Mouse (Mus musculus) heart, embryonic 14.5 days (tissue): ENCODE results near the gene Cdh3. TPM values are rescaled to one million over a fixed set of nuclear protein-coding genes. Genes with fewer than 3 reads are reported as not detected.

Experiments used
- ATAC-seq: fragments of 200-750 bp; cut with Nextera tagmentation; 2 replicates; pipeline ENCODE4 v1.8.0; 2017; ENCODE audit warnings: low read depth, moderate TSS enrichment; ENCODE audit not compliant: insufficient number of reproducible peaks, insufficient read depth, low FRiP score
- H3K27ac ChIP-seq, 2 experiments: fragments of 200-500 bp in 1 of 2; fragments of 300-500 bp in 1 of 2; sonication (generic) in 1 of 2; replicated peaks in 1 of 2; 2 replicates each; pipeline ENCODE4 v1.5.1; 2012 to 2014; ENCODE audit warnings: low read depth in 2 of 2, low read length in 2 of 2, control low read depth in 1 of 2, mild to moderate bottlenecking in 1 of 2, mixed read lengths in 1 of 2; ENCODE audit not compliant: control insufficient read depth in 1 of 2, insufficient read depth in 1 of 2
- H3K27me3 ChIP-seq: fragments of 300-500 bp; sonication (generic); 2 replicates; pipeline ENCODE4 v1.6.1; 2014; ENCODE audit warnings: mild to moderate bottlenecking, low read length, control low read depth; ENCODE audit not compliant: control insufficient read depth, insufficient read depth
- H3K36me3 ChIP-seq: fragments of 300-500 bp; sonication (generic); 2 replicates; pipeline ENCODE4 v1.6.1; 2014; ENCODE audit warnings: mild to moderate bottlenecking, control low read depth, low read length, mixed read lengths; ENCODE audit not compliant: control insufficient read depth, insufficient read depth
- H3K4me1 ChIP-seq, 2 experiments: fragments of 200-500 bp in 1 of 2; fragments of 300-500 bp in 1 of 2; sonication (generic) in 1 of 2; 2 replicates each; pipeline ENCODE4 v1.6.1; 2012 to 2014; ENCODE audit warnings: low read length in 2 of 2, control low read depth in 1 of 2, mixed read lengths in 1 of 2; ENCODE audit not compliant: control insufficient read depth in 2 of 2, insufficient read depth in 2 of 2
- H3K4me2 ChIP-seq: fragments of 300-500 bp; sonication (generic); 2 replicates; pipeline ENCODE4 v1.6.1; 2014; ENCODE audit warnings: mild to moderate bottlenecking, low read length
- H3K4me3 ChIP-seq, 2 experiments: fragments of 200-500 bp in 1 of 2; fragments of 300-500 bp in 1 of 2; sonication (generic) in 1 of 2; 2 replicates each; pipeline ENCODE4 v1.5.1; 2012 to 2014; ENCODE audit warnings: low read length in 2 of 2, mild to moderate bottlenecking in 2 of 2, control low read depth in 1 of 2, low read depth in 1 of 2, moderate library complexity in 1 of 2; ENCODE audit not compliant: control insufficient read depth in 1 of 2, insufficient read depth in 1 of 2
- H3K9ac ChIP-seq: fragments of 300-500 bp; sonication (generic); 2 replicates; pipeline ENCODE4 v1.6.1; 2014; ENCODE audit warnings: mild to moderate bottlenecking, low read length
- H3K9me3 ChIP-seq: fragments of 300-500 bp; sonication (generic); 2 replicates; pipeline ENCODE4 v1.6.1; 2016; ENCODE audit warnings: low read length, control low read depth; ENCODE audit not compliant: control insufficient read depth
- WGBS: fragments of 180-500 bp; shearing (Covaris S2); extraction: QIAGEN DNeasy Blood & Tissue Kit; methylation state at CpG from one replicate; pipeline ENCODE4 v1.1.7; 2014; 5-methylcytosine and 5-hydroxymethylcytosine counted together
- polyA plus RNA-seq: library from polyadenylated mRNA; unstranded; fragments of >200 nt; fragmentation: Nextera tagmentation; extraction: Ambion mirVana; gene quantifications from 2 replicates; pipeline ENCODE4 v1.2.1, GENCODE M21; 2014

The Cdh3 gene
- 9.2 and 15.0 TPM in 2 replicates for polyA plus RNA-seq

DNA sequence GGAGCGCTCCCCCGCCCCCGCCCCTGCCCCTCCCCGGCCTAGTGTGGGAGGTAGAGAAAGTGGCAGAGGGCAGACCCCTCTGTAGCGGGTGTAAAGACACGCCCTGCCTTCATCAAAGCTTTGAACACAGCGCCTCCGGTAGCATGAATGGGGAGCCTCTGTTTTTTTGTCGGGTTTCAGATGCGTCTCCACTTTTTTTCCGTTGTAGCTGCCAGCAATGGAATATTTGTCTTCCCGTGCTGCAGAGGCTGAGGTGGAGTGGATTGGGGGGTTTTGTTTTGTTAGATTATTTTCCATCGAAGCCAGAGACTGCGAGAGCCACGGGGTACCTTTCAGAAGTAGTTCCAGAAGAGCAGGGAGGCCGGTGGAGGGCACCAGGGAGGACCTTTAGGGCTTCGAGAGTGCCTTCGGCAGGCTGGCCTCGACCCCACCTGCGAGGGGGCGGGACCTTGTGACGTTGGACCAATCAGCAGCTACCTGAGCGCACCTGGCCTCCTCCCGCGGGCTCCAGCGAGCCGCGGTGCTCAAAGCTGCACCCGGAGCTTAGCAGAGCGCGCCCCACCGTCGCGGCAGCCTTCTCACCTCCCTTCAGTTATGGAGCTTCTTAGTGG lies at the start of gene Cdh3:
TSS of gene Cdh3 (plus strand) at position 527 of the 611 bp plus-strand sequence.
- no peaks in the 10 kb centered on the region for H3K9me3 ChIP-seq
- H3K4me3 ChIP-seq, result peak within 1 kb of the TSS; percentile 66 to 68
- under 1% methylated on average over 34 of the region's 34 CpGs for WGBS
- peak within 1 kb of the TSS; percentile 85 for H3K4me2 ChIP-seq
- peak within 1 kb of the TSS; percentile 92 for H3K9ac ChIP-seq
- H3K4me1 ChIP-seq, result peaks cover 11 to 28% of the 10 kb centered on the region in 2 experiments
- no peaks in the 10 kb centered on the region for H3K27me3 ChIP-seq
- peak; percentile 60 for ATAC-seq
- peak within 1 kb of the TSS; percentile 81 to 92 for H3K27ac ChIP-seq
- no peaks in the 10 kb centered on the region for H3K36me3 ChIP-seq

DNA sequence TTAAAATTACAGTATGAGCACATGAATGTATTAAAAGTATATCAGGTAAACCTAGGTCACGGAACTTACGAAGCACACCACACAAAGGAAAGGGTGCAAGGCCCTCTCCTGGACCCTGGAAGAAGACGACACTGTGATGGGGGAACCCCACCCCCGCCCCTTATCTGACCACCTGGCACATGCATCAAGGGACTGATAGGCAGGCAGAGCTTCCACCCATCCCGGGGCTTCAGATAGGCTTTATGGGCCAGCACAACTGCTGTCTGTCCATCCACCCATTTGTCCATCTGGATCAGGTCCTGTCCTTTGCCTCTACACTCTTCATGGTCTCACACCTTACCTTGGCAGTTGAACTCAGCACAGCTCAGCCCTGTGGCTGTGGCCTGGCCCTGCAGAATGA lies 48.6 kb upstream of the Cdh3 start:
- no peak for ATAC-seq
- Histone ChIP-seq H3K9ac (no peak overlapping the region), H3K4me2 (no peak overlapping the region), H3K4me3 (no peak overlapping the region), H3K36me3 (no peaks in the 10 kb centered on the region), H3K9me3 (no peaks in the 10 kb centered on the region), H3K27ac (no peak overlapping the region), H3K4me1 (peaks cover 13 to 14% of the 10 kb centered on the region in 2 experiments; a peak in 3 of 4 replicates), H3K27me3 (no peaks in the 10 kb centered on the region)
- WGBS, result 54% methylated on average over 5 of the region's 5 CpGs

GRCm38 (mm10) chr8:106463795-106464194 lies 46.9 kb upstream of the Cdh3 start:
- H3K4me3 ChIP-seq, result no peak overlapping the region
- H3K27ac ChIP-seq, result no peak overlapping the region
- no peaks in the 10 kb centered on the region for H3K36me3 ChIP-seq
- WGBS, result 25% methylated on average over 6 of the region's 6 CpGs
- H3K27me3 ChIP-seq, result no peaks in the 10 kb centered on the region
- H3K9ac ChIP-seq, result no peak overlapping the region
- H3K4me2 ChIP-seq, result no peak overlapping the region
- no peaks in the 10 kb centered on the region for H3K9me3 ChIP-seq
- no peak for ATAC-seq
- peaks cover 13 to 14% of the 10 kb centered on the region in 2 experiments; a peak in 3 of 4 replicates for H3K4me1 ChIP-seq

DNA sequence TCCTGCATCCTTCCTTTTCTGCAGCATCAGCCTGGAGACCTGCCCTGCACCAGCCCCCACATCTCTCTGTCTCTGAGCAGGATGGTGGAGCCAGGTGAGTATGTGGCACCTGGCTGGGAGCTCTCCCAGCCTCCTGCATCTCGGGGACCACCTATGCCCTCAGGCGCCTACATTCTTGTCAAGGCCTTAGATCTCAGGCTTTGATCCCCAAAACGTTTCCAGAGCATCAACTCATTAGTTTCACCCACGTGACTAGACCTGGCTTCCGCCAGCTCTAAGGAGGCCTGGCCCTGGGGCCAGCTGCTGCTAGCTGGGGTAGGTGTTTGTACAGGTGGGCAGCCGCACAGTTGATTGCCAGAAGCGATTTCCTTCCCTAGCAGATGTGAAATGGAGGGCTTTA lies 41.2 kb upstream of the Cdh3 start:
- Histone ChIP-seq H3K27ac (no peak overlapping the region), H3K9me3 (no peaks in the 10 kb centered on the region), H3K36me3 (no peaks in the 10 kb centered on the region), H3K4me1 (no peaks in the 10 kb centered on the region), H3K27me3 (no peaks in the 10 kb centered on the region), H3K4me3 (no peak overlapping the region), H3K4me2 (no peak overlapping the region), H3K9ac (no peak overlapping the region)
- 63% methylated on average over 7 of the region's 7 CpGs for WGBS
- no peak for ATAC-seq

GRCm38 (mm10) chr8:106474001-106474400 lies 36.7 kb upstream of the Cdh3 start:
- 86% methylated on average over 5 of the region's 5 CpGs for WGBS

DNA sequence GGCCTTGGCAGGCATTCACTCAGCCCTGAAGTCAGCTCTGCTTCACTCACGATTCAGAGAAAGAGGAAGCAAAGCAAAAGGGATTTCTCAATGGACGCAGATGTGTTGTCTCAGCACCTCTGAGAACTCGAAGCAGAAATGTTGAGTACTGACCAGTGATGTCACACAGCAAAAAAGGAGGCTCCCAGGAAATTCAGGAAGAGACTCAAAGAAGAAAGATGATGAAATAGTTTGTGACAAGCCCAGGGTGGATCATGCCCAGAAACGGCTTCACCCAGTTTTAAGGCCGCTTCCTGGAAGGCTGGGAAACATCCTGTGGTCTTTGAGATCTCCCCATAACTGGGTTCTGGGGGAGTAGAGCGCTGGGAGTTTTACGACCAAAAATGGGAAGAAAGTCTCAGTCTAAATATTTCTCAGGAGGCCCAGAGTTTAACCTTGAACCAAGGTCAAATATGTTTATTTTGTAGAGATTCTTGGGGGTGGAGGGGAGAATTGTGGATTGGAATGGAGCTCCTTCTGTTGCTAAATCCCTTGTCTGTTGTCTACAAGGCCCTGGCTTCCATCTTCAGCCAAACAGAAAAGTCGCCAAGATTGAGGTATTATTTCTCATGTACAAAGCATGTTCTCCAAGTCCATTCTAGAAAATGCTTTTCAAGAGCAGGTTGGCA lies 10.5 kb upstream of the Cdh3 start, which contains the start of gene 6030452D12Rik:
TSS of gene 6030452D12Rik (plus strand) at position 505 of the 668 bp plus-strand sequence.
- no peak for ATAC-seq
- no peaks in the 10 kb centered on the region for H3K9me3 ChIP-seq
- H3K9ac ChIP-seq, result no peak within 1 kb of the TSS
- H3K27ac ChIP-seq, result no peak within 1 kb of the TSS
- 77% methylated on average over 8 of the region's 8 CpGs for WGBS
- no peak within 1 kb of the TSS for H3K4me3 ChIP-seq
- no peak within 1 kb of the TSS for H3K4me2 ChIP-seq
- no peaks in the 10 kb centered on the region for H3K36me3 ChIP-seq
- H3K27me3 ChIP-seq, result no peaks in the 10 kb centered on the region
- H3K4me1 ChIP-seq, result peaks cover 0 to under 1% of the 10 kb centered on the region in 2 experiments; a peak in 1 of 4 replicates

More at GRCm38 (mm10) chr8:106474001-106474400, 36.7 kb upstream of the Cdh3 start:
- H3K4me3 ChIP-seq, result no peak overlapping the region
- H3K4me2 ChIP-seq, result no peak overlapping the region
- H3K9ac ChIP-seq, result no peak overlapping the region
- H3K4me1 ChIP-seq, result no peaks in the 10 kb centered on the region
- no peaks in the 10 kb centered on the region for H3K36me3 ChIP-seq
- H3K27ac ChIP-seq, result no peak overlapping the region
- H3K9me3 ChIP-seq, result no peaks in the 10 kb centered on the region
- ATAC-seq, result no peak
- no peaks in the 10 kb centered on the region for H3K27me3 ChIP-seq

DNA sequence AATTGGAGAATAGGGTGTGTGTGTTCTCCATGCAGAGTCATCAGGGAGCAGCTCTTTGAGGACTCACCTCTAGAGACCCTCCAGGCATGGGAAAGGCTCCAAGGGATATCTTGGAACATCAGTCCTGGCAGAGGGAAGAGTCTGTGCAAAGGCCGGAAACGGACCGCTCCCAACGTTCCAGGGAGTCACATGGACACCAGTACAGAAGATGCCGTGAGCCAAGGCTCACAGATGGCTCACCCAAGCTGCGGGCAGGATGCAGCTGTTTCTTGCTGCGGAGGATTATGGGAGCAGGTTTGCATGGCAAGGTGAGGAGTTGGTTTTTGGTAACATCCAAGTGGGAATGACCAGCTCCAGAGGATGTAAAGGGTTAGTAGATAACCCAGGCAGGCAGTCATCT lies 6.5 kb upstream of the Cdh3 start:
- Histone ChIP-seq H3K27ac (no peak overlapping the region), H3K4me3 (no peak overlapping the region), H3K4me1 (peaks cover 11 to 15% of the 10 kb centered on the region in 2 experiments), H3K27me3 (no peaks in the 10 kb centered on the region), H3K36me3 (no peaks in the 10 kb centered on the region), H3K9ac (no peak overlapping the region), H3K4me2 (no peak overlapping the region), H3K9me3 (no peaks in the 10 kb centered on the region)
- WGBS, result 90% methylated on average over 7 of the region's 7 CpGs
- no peak for ATAC-seq
